Comparison of ENCODE assay signal across 9 mouse cellular contexts in genomic region chr6:91527227-91527860, GRCm38 (mm10). TPM values are rescaled to one million over a fixed set of nuclear protein-coding genes. Genes with fewer than 3 reads are reported as not detected.
DNase-seq lines count a peak whose midpoint lies in the region.
"Had no signal": no experiment of that assay in that cellular context is flagged by ENCODE, and none has a peak within 500 bp of the region (broad histone marks: within the 10 kb centered on the region; RNA-seq: fewer than 3 reads in every experiment).

No protein-coding gene starts in this region.

- no peak overlapping the region for H3K4me3 ChIP-seq in brown adipose tissue, adult 24 weeks (ENCODE audit: insufficient read depth, low read depth, low read length)
- H3K4me3 ChIP-seq: stomach, embryonic 15.5 days had no signal

- H3K27ac ChIP-seq in brown adipose tissue, adult 24 weeks (replicated peaks; ENCODE audit: low read depth, low read length) = peak overlapping the region; percentile 72
- H3K27ac ChIP-seq: stomach, embryonic 15.5 days had no signal

- no peaks in the 10 kb centered on the region for H3K4me1 ChIP-seq in brown adipose tissue, adult 24 weeks (ENCODE audit: control insufficient read depth, insufficient read depth, insufficient read length, low read length)

- WGBS in large intestine, adult 2 months = 39% methylated on average over 5 of the region's 5 CpGs

- intact Hi-C loops in left cerebral cortex, postnatal 25 days (cut with DNase I) = loop anchor here (2.0 kb wide), 1 partner anchor 213 kb away; no protein-coding TSS in a partner anchor

- peak; percentile 48 to 73 for DNase-seq in cerebellum, postnatal 10 days
- no peak for DNase-seq in cerebellum, adult 9-11 months
- DNase-seq in left cerebral cortex, postnatal 25 days (ENCODE audit: low spot score in 2 of 2) = peak; percentile 48 to 74
- DNase-seq in left cerebral cortex, adult 8-10 months (ENCODE audit: low spot score in 2 of 2) = no peak
- DNase-seq in large intestine, adult 2 months (ENCODE audit: low read depth, low spot score) = peak; percentile 58
- peak; percentile 29 for DNase-seq in yolk sac, embryonic 10.5 days (ENCODE audit: low spot score)
- no peak for DNase-seq in gastrocnemius, postnatal 10 days

RNA-seq across cellular contexts. Expression of gene Lsm3, which starts 11.6 kb away (rescaled TPM):
- total RNA-seq in left cerebral cortex, postnatal 25 days (2021) = 10 to 100 TPM; 35.6 to 45.9 TPM
- total RNA-seq in left cerebral cortex, adult 8-10 months (2022) = 10 to 100 TPM; 35.0 to 42.5 (median 36.8) TPM
- polyA plus RNA-seq in brown adipose tissue, adult 24 weeks (2012; ENCODE audit: insufficient read depth, insufficient read length, missing spikeins) = 50.9 and 64.4 TPM in 2 replicates
- 50.7 and 61.2 TPM in 2 replicates for polyA plus RNA-seq in large intestine, adult 2 months (2012; rRNA removed)
- total RNA-seq in gastrocnemius, postnatal 10 days (2021) = 10 to 100 TPM; 55.2 to 57.3 TPM

RNA-seq across cellular contexts. Expression of gene Xpc, which starts 11.7 kb away (rescaled TPM):
- 10 to 100 TPM; 10.5 to 13.3 TPM for total RNA-seq in left cerebral cortex, postnatal 25 days (2021)
- 10 to 100 TPM; 14.1 to 18.5 (median 17.1) TPM for total RNA-seq in left cerebral cortex, adult 8-10 months (2022)
- 8.6 and 15.5 TPM in 2 replicates for polyA plus RNA-seq in brown adipose tissue, adult 24 weeks (2012; ENCODE audit: insufficient read depth, insufficient read length, missing spikeins)
- 4.4 and 5.9 TPM in 2 replicates for polyA plus RNA-seq in large intestine, adult 2 months (2012; rRNA removed)
- total RNA-seq in gastrocnemius, postnatal 10 days (2021) = 1 to 10 TPM; 5.9 to 8.4 TPM

RNA-seq across cellular contexts. Expression of gene Tmem43, which starts 53.8 kb away (rescaled TPM):
- total RNA-seq in left cerebral cortex, postnatal 25 days (2021) = 10 to 100 TPM; 20.5 to 28.0 TPM
- total RNA-seq in left cerebral cortex, adult 8-10 months (2022) = 10 to 100 TPM; 27.9 to 34.0 (median 29.9) TPM
- polyA plus RNA-seq in brown adipose tissue, adult 24 weeks (2012; ENCODE audit: insufficient read depth, insufficient read length, missing spikeins) = 33.9 and 34.2 TPM in 2 replicates
- polyA plus RNA-seq in large intestine, adult 2 months (2012; rRNA removed) = 24.2 and 40.7 TPM in 2 replicates
- 10 to 100 TPM; 32.5 to 41.5 TPM for total RNA-seq in gastrocnemius, postnatal 10 days (2021)

RNA-seq across cellular contexts. Expression of gene Chchd4, which starts 54.0 kb away (rescaled TPM):
- total RNA-seq in left cerebral cortex, postnatal 25 days (2021) = 10 to 100 TPM; 19.5 to 20.9 TPM
- 10 to 100 TPM; 20.6 to 22.3 (median 21.4) TPM for total RNA-seq in left cerebral cortex, adult 8-10 months (2022)
- 15.7 and 19.6 TPM in 2 replicates for polyA plus RNA-seq in brown adipose tissue, adult 24 weeks (2012; ENCODE audit: insufficient read depth, insufficient read length, missing spikeins)
- polyA plus RNA-seq in large intestine, adult 2 months (2012; rRNA removed) = 9.0 and 10.3 TPM in 2 replicates
- 10 to 100 TPM in 1 of 2 experiments, 1 to 10 TPM in 1; 9.9 to 10.0 TPM for total RNA-seq in gastrocnemius, postnatal 10 days (2021)

Comparison
In these comparisons a context has a peak if more than half of its experiments do, and no peak if none do; other contexts are left out.
1. DNase-seq: peak in cerebellum, postnatal 10 days (2 of 2), left cerebral cortex, postnatal 25 days (2 of 2), large intestine, adult 2 months (single experiment) and yolk sac, embryonic 10.5 days (single experiment); none in cerebellum, adult 9-11 months (single experiment), left cerebral cortex, adult 8-10 months (0 of 2) and gastrocnemius, postnatal 10 days (single experiment).